Mouse (Mus musculus): ENCODE results near the gene Ptprm. TPM values are rescaled to one million over a fixed set of nuclear protein-coding genes. Genes with fewer than 3 reads are reported as not detected.

Ptprm gene
- total and polyA plus RNA-seq, 3 experiments, result not detected

GRCm38 (mm10) chr17:66882304-66882703 is 472.0 kb downstream of the Ptprm start:
- Histone ChIP-seq H3K36me3 (ENCODE audit: control insufficient read depth in 1 of 2, insufficient read depth in 2 of 2, low read length in 2 of 2) (no peaks in the 10 kb centered on the region), H3K4me3 (ENCODE audit: control insufficient read depth in 1 of 2, insufficient read depth in 1 of 2, low read depth in 2 of 2, low read length in 2 of 2) (no peak overlapping the region), H3K27ac (ENCODE audit: control insufficient read depth, low read depth, low read length) (no peak overlapping the region), H3K27me3 (ENCODE audit: control insufficient read depth in 1 of 2, insufficient read depth in 2 of 2, low read length in 2 of 2) (no peaks in the 10 kb centered on the region), H3K9me3 (replicated peaks; ENCODE audit: insufficient read depth, low read length) (no peaks in the 10 kb centered on the region), H3K9ac (ENCODE audit: control insufficient read depth, low read depth, low read length, poor library complexity, severe bottlenecking) (no peak overlapping the region), H3K79me2 (ENCODE audit: control insufficient read depth, insufficient read depth, low read length, poor library complexity) (no peaks in the 10 kb centered on the region), H3K4me1 (ENCODE audit: control insufficient read depth in 1 of 2, insufficient read depth in 2 of 2, low read length in 2 of 2) (no peaks in the 10 kb centered on the region)
- no peak for DNase-seq (ENCODE audit: low read depth, low spot score)
- TF ChIP-seq CHD1 (IDR thresholded peaks at IDR 0.05; ENCODE audit: low read depth, low read length) (no peak), ZNF384 (IDR thresholded peaks at IDR 0.05; ENCODE audit: low read depth, low read length) (no peak), ZKSCAN1 (IDR thresholded peaks at IDR 0.05; ENCODE audit: low read depth, low read length) (no peak), GABPA (IDR thresholded peaks at IDR 0.05; ENCODE audit: low read depth, low read length) (no peak), MEF2A (IDR thresholded peaks at IDR 0.05; ENCODE audit: extremely low read depth, insufficient replicate concordance, low read depth, low read length, poor library complexity, severe bottlenecking) (no peak), JUND (IDR thresholded peaks at IDR 0.05; ENCODE audit: low read depth, low read length) (no peak), RCOR1 (IDR thresholded peaks at IDR 0.05; ENCODE audit: low read depth, low read length) (no peak), SIN3A (IDR thresholded peaks at IDR 0.05; ENCODE audit: low read length) (no peak), NELFE (IDR thresholded peaks at IDR 0.05; ENCODE audit: low read depth, low read length) (no peak), TBP (IDR thresholded peaks at IDR 0.05; ENCODE audit: low read depth, low read length) (no peak), MAZ (IDR thresholded peaks at IDR 0.05; ENCODE audit: low read depth, low read length) (no peak), KAT2A (conservative IDR thresholded peaks at IDR 0.05; ENCODE audit: low read depth, low read length) (no peak), EP300 (IDR thresholded peaks at IDR 0.05; ENCODE audit: low read depth in 1 of 2, low read length in 2 of 2) (no peak), SMC3 (IDR thresholded peaks at IDR 0.05; ENCODE audit: low read depth, low read length) (no peak), POLR2AphosphoS5 (IDR thresholded peaks at IDR 0.05; ENCODE audit: borderline replicate concordance, low read depth, low read length) (no peak), CHD2 (IDR thresholded peaks at IDR 0.05; ENCODE audit: low read length) (no peak), NRF1 (IDR thresholded peaks at IDR 0.05; ENCODE audit: insufficient read depth, low read depth, low read length, poor library complexity, severe bottlenecking) (no peak), MAFK (IDR thresholded peaks at IDR 0.05; ENCODE audit: borderline replicate concordance, low read depth, low read length) (no peak), HCFC1 (IDR thresholded peaks at IDR 0.05; ENCODE audit: low read depth, low read length) (no peak)

- no peak overlapping the region for H3K27ac ChIP-seq (ENCODE audit: control insufficient read depth, low read depth, low read length)
- H3K27me3 ChIP-seq (ENCODE audit: control insufficient read depth in 1 of 2, insufficient read depth in 2 of 2, low read length in 2 of 2), result no peaks in the 10 kb centered on the region
- no peak for DNase-seq (ENCODE audit: low read depth, low spot score)
- TF ChIP-seq MEF2A (IDR thresholded peaks at IDR 0.05; ENCODE audit: extremely low read depth, insufficient replicate concordance, low read depth, low read length, poor library complexity, severe bottlenecking) (no peak), CHD1 (IDR thresholded peaks at IDR 0.05; ENCODE audit: low read depth, low read length) (no peak), JUND (IDR thresholded peaks at IDR 0.05; ENCODE audit: low read depth, low read length) (no peak), HCFC1 (IDR thresholded peaks at IDR 0.05; ENCODE audit: low read depth, low read length) (no peak), MAX (IDR thresholded peaks at IDR 0.05; ENCODE audit: low read length) (no peak), E2F4 (IDR thresholded peaks at IDR 0.05; ENCODE audit: borderline replicate concordance, low read depth, low read length) (no peak), BHLHE40 (IDR thresholded peaks at IDR 0.05; ENCODE audit: borderline replicate concordance, low read depth, low read length) (no peak), MAZ (IDR thresholded peaks at IDR 0.05; ENCODE audit: low read depth, low read length) (no peak), MXI1 (IDR thresholded peaks at IDR 0.05; ENCODE audit: low read depth, low read length) (no peak), USF2 (IDR thresholded peaks at IDR 0.05; ENCODE audit: borderline replicate concordance in 1 of 2, insufficient read depth in 1 of 2, low read depth in 1 of 2, low read length in 2 of 2) (no peak), RCOR1 (IDR thresholded peaks at IDR 0.05; ENCODE audit: low read depth, low read length) (no peak), SMC3 (IDR thresholded peaks at IDR 0.05; ENCODE audit: low read depth, low read length) (no peak), GABPA (IDR thresholded peaks at IDR 0.05; ENCODE audit: low read depth, low read length) (no peak), NELFE (IDR thresholded peaks at IDR 0.05; ENCODE audit: low read depth, low read length) (no peak)
- no peaks in the 10 kb centered on the region for H3K79me2 ChIP-seq (ENCODE audit: control insufficient read depth, insufficient read depth, low read length, poor library complexity)
- no peak overlapping the region for H3K9ac ChIP-seq (ENCODE audit: control insufficient read depth, low read depth, low read length, poor library complexity, severe bottlenecking)
- no peaks in the 10 kb centered on the region for H3K9me3 ChIP-seq (replicated peaks; ENCODE audit: insufficient read depth, low read length)
- no peak overlapping the region for H3K4me3 ChIP-seq (ENCODE audit: control insufficient read depth in 1 of 2, insufficient read depth in 1 of 2, low read depth in 2 of 2, low read length in 2 of 2)
- H3K36me3 ChIP-seq (ENCODE audit: control insufficient read depth in 1 of 2, insufficient read depth in 2 of 2, low read length in 2 of 2), result no peaks in the 10 kb centered on the region
- H3K4me1 ChIP-seq (ENCODE audit: control insufficient read depth in 1 of 2, insufficient read depth in 2 of 2, low read length in 2 of 2), result no peaks in the 10 kb centered on the region
Measured at GRCm38 (mm10) chr17:66880969-66881701, 473.1 kb downstream of the Ptprm start.
